Mouse (Mus musculus) forebrain, postnatal 0 days (tissue): ENCODE results near the gene Dmbx1. TPM values are rescaled to one million over a fixed set of nuclear protein-coding genes. Genes with fewer than 3 reads are reported as not detected.
A peak's percentile ranks its signal among the peaks of the same experiment; 100 is the strongest.

Experiments
- ATAC-seq: fragments of 200-750 bp; cut with Nextera tagmentation; 2 replicates; pipeline ENCODE4 v1.8.0; 2017; ENCODE audit warnings: mild to moderate bottlenecking, moderate library complexity
- DNase-seq: peaks from one replicate; pipeline ENCODE4 v3.0.0-alpha.2; 2015
- H3K27ac ChIP-seq: fragments of 300-500 bp; sonication (generic); 2 replicates; pipeline ENCODE4 v1.5.1; 2014; ENCODE audit warnings: low read depth, mild to moderate bottlenecking, antibody characterized with exemption, low read length, moderate library complexity, mixed read lengths
- H3K27me3 ChIP-seq: fragments of 300-500 bp; sonication (generic); 2 replicates; pipeline ENCODE4 v1.6.1; 2014; ENCODE audit warnings: mild to moderate bottlenecking, low read length, mixed read lengths; ENCODE audit not compliant: insufficient read depth
- H3K36me3 ChIP-seq: fragments of 300-500 bp; sonication (generic); 2 replicates; pipeline ENCODE4 v1.6.1; 2014; ENCODE audit warnings: mild to moderate bottlenecking, moderate library complexity; ENCODE audit not compliant: insufficient read depth
- H3K4me1 ChIP-seq: fragments of 300-500 bp; sonication (generic); 2 replicates; pipeline ENCODE4 v1.6.1; 2014; ENCODE audit warnings: antibody characterized with exemption; ENCODE audit not compliant: insufficient read depth
- H3K4me2 ChIP-seq: fragments of 300-500 bp; sonication (generic); 2 replicates; pipeline ENCODE4 v1.6.1; 2014; ENCODE audit warnings: low read depth, mild to moderate bottlenecking, moderate library complexity
- H3K4me3 ChIP-seq: fragments of 300-500 bp; sonication (generic); 2 replicates; pipeline ENCODE4 v1.5.1; 2014; ENCODE audit warnings: low read depth, low read length, mixed read lengths
- H3K9ac ChIP-seq: fragments of 300-500 bp; sonication (generic); 2 replicates; pipeline ENCODE4 v1.6.1; 2014; ENCODE audit warnings: mild to moderate bottlenecking
- H3K9me3 ChIP-seq: fragments of 300-500 bp; sonication (generic); 2 replicates; pipeline ENCODE4 v1.6.1; 2016; ENCODE audit warnings: low read length
- CTCF ChIP-seq: sonication (generic); IDR thresholded peaks from 2 replicates; pipeline ENCODE4 v1.5.1; 2016; ENCODE audit warnings: antibody characterized with exemption, control low read depth, low read depth
- WGBS: fragments of 180-500 bp; shearing (Covaris S2); extraction: QIAGEN DNeasy Blood & Tissue Kit; methylation state at CpG from one replicate; pipeline ENCODE4 v1.1.7; 2014; 5-methylcytosine and 5-hydroxymethylcytosine counted together
- polyA plus RNA-seq: library from polyadenylated mRNA; unstranded; fragments of >200 nt; fragmentation: Nextera tagmentation; extraction: Ambion mirVana; gene quantifications from 2 replicates; pipeline ENCODE4 v1.2.1, GENCODE M21; 2015
- total RNA-seq: library from RNA; depleted of rRNA; stranded (reverse); fragments of >200 nt; gene quantifications from 2 replicates; pipeline ENCODE4 v1.2.3, GENCODE M21; 2014

Gene Dmbx1
- total and polyA plus RNA-seq, 2 experiments from 2014 or later, result 0.23 TPM; not detected in 1

DNA sequence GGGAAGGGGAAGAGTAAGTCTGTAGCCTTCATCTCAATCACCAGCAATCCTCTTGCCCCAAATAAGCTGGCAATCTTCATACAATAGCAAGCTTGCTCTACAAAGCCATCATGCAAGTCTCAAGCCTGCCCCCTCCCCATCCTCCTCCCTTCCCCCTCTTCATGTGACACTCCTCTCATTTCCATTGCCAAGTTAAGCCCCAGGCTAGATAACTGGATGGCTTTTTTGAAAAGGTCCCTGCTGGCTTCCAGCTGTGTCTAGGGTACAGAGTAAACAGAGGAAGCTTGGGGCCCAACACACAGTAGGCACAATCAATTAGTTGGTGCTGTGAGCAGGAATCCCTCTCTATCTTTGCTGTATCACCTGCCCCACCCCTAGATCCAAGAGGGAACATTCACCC, 19.8 kb upstream of the Dmbx1 start:
- Histone ChIP-seq H3K9me3 (no peaks in the 10 kb centered on the region), H3K4me1 (peaks cover 4% of the 10 kb centered on the region; the same call in 1 of the 2 replicates), H3K36me3 (no peaks in the 10 kb centered on the region), H3K4me3 (no peak overlapping the region), H3K27me3 (peaks cover 69% of the 10 kb centered on the region), H3K9ac (no peak overlapping the region), H3K27ac (no peak overlapping the region), H3K4me2 (no peak overlapping the region)
- no peak for ATAC-seq
- TF ChIP-seq CTCF, result no peak
- DNase-seq, result no peak

GRCm38 (mm10) chr4:115955494-115955775, 15.7 kb upstream of the Dmbx1 start:
- ATAC-seq, result no peak
- no peaks in the 10 kb centered on the region for H3K4me1 ChIP-seq
- 5% methylated on average over 3 of the region's 3 CpGs for WGBS
- DNase-seq, result no peak
- H3K9ac ChIP-seq, result no peak overlapping the region
- no peaks in the 10 kb centered on the region for H3K9me3 ChIP-seq
- peaks cover 55% of the 10 kb centered on the region for H3K27me3 ChIP-seq
- no peak overlapping the region for H3K4me3 ChIP-seq
- H3K27ac ChIP-seq, result no peak overlapping the region
- peak overlapping the region; percentile 26; the same call in 1 of the 2 replicates for H3K4me2 ChIP-seq
- no peak for TF ChIP-seq CTCF
- no peaks in the 10 kb centered on the region for H3K36me3 ChIP-seq

DNA sequence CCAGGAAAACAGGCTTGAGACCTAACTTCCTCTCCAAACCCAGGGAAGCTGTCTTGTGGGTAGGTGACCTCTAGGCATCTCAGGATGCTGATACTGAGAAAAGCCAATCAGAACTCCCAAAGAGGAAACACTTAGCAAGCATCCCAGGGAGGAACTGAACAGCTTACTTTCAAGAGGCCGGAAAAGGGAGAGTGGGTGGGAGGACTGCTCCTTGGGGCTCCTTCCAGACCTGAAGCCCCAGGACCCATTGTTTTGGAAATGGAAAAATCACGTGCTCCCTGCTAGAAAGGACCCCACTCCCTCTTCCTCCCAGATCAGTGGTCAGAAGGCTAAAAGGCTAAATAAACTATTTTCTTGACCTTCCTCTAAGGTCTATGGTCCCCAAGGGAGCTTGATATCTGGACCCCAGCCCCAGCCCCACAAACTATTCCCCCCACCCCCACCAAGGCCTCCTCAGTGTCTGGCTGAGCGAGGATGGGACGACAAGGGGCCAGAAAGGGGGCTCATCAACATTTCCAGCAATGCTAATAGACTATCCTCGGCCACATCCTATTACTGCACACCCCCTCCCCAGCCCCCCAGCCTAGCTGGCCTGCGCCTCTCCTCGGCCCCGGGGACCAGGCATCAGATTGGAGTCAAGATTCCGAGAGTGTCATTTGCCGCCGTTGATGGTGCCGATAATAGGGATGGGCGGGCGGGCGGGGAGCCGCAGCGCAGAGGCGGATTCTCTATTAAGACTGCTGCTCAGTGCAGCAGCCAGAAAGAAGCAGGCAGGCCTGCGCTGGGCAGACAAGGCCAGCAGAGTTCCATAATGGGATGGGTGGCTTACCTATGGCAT, 15.1 kb upstream of the Dmbx1 start:
- Histone ChIP-seq H3K27ac (no peak overlapping the region), H3K4me3 (0 out of 2 replicates have a peak overlapping the region, but pooled peaks have one; percentile 14), H3K9me3 (no peaks in the 10 kb centered on the region), H3K9ac (no peak overlapping the region), H3K4me1 (no peaks in the 10 kb centered on the region), H3K4me2 (peak overlapping the region; percentile 26), H3K27me3 (peaks cover 53% of the 10 kb centered on the region), H3K36me3 (no peaks in the 10 kb centered on the region)
- DNase-seq, result no peak
- no peak for TF ChIP-seq CTCF
- ATAC-seq, result no peak
- WGBS, result 4% methylated on average over 19 of the region's 19 CpGs

DNA sequence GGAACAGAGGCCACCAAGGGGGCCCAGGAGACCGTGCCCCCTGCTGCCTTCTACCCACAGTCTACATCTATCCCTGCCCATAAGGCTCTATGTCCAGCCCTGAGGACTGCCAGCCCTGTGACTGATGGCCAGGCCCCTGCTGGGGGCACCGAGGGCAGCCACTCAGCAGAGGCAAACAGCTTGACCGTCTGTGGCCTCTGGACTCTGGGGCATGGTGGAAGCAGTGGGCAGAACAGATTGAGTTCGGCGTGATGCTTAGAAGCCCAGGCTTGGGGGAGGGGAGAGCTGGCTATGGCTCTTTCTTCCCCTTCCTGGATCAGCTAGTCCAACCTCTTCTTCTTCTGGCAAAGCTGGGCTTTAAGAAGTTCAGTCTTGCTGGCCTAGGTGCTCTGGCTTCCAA, 13.8 kb upstream of the Dmbx1 start:
- Histone ChIP-seq H3K9me3 (no peaks in the 10 kb centered on the region), H3K27me3 (peaks cover 52% of the 10 kb centered on the region), H3K4me1 (no peaks in the 10 kb centered on the region), H3K27ac (no peak overlapping the region), H3K36me3 (no peaks in the 10 kb centered on the region), H3K4me2 (no peak overlapping the region), H3K4me3 (no peak overlapping the region), H3K9ac (no peak overlapping the region)
- DNase-seq (no peak), ATAC-seq (no peak)
- 31% methylated on average over 5 of the region's 5 CpGs for WGBS
- no peak for TF ChIP-seq CTCF

DNA sequence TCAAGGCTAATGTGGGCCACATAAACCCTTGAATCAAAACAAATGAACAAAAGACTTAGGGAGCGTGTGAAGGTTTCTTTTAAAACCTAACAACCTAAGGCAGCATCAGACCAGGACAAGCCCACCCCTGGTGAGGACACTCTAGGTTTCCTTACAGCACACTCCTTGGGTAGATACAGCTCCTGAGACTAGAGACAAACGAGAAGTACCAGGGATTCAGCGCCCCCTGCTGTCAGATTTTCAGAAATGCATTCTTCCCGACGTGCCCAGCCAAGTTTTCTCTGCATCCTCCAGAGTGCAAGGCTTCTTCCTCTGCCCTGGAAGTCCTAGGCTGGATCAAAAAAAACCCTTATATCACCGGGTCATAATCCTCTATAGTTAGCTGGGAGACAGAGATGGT, 13.0 kb upstream of the Dmbx1 start:
- Histone ChIP-seq H3K4me1 (no peaks in the 10 kb centered on the region), H3K4me2 (no peak overlapping the region), H3K36me3 (no peaks in the 10 kb centered on the region), H3K9ac (no peak overlapping the region), H3K4me3 (no peak overlapping the region), H3K27ac (no peak overlapping the region), H3K9me3 (no peaks in the 10 kb centered on the region), H3K27me3 (peaks cover 49% of the 10 kb centered on the region)
- peak; percentile 55; the same call in 1 of the 2 replicates for ATAC-seq
- peak; percentile 77 for DNase-seq
- 8% methylated on average over 6 of the region's 6 CpGs for WGBS
- TF ChIP-seq CTCF, result peak; percentile 81

DNA sequence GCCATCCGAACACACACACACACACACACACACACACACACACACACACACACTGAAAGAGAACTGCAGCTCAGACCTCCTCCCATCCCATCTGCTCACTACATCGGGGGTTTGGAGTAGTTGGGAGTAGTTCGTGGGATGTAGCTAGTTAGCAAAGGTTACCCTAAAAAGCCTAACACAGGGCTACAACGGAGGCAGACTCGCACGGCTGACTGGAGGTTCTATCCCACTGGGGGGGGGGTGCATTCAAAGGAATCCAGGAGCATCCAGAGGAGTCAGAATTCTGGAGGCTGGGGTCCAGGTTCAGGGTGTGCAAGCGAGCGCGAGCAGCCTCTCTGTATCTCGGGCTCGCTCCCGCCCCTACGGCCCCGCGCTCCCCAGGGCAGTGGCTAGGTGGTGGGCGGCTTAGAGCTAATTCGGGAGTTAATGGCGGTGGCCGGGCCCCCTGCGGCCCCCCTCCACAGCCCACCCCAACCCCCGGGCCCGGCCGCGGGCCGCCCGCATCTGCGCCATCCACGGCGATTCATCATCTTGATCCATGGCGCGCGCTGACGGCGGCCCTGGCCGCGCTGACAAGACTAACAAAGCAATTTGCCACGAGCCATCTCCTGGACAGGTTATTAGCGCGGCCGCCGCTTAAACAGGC, 4.1 kb upstream of the Dmbx1 start:
- peaks cover 73% of the 10 kb centered on the region for H3K27me3 ChIP-seq
- H3K4me2 ChIP-seq, result peak overlapping the region; percentile 38
- under 1% methylated on average over 40 of the region's 41 CpGs for WGBS
- no peak for DNase-seq
- no peak overlapping the region for H3K27ac ChIP-seq
- H3K4me3 ChIP-seq, result peak overlapping the region; percentile 22
- H3K9me3 ChIP-seq, result no peaks in the 10 kb centered on the region
- no peak for TF ChIP-seq CTCF
- no peak; the same call in 1 of the 2 replicates for ATAC-seq
- no peaks in the 10 kb centered on the region for H3K36me3 ChIP-seq
- H3K9ac ChIP-seq, result no peak overlapping the region
- no peaks in the 10 kb centered on the region for H3K4me1 ChIP-seq

GRCm38 (mm10) chr4:115941242-115941820, 1.6 kb upstream of the Dmbx1 start:
- 5% methylated on average over 9 of the region's 9 CpGs for WGBS
- Histone ChIP-seq H3K36me3 (no peaks in the 10 kb centered on the region), H3K9me3 (no peaks in the 10 kb centered on the region), H3K27ac (no peak overlapping the region), H3K27me3 (peaks cover 81% of the 10 kb centered on the region), H3K9ac (no peak overlapping the region), H3K4me2 (no peak overlapping the region), H3K4me1 (no peaks in the 10 kb centered on the region), H3K4me3 (no peak overlapping the region)
- no peak for TF ChIP-seq CTCF
- DNase-seq, result no peak
- ATAC-seq, result no peak
